Mouse (Mus musculus) midbrain, postnatal 0 days (tissue): Measurements from ENCODE around the gene Ddx5. TPM values are rescaled to one million over a fixed set of nuclear protein-coding genes. Genes with fewer than 3 reads are reported as not detected.
"Not testable (repeated sequence)": the region's sequence is repeated elsewhere in the genome, so short reads cannot be mapped to it uniquely, and the experiment has no call there.

Experiments
- ATAC-seq: fragments of 200-750 bp; cut with Nextera tagmentation; 2 replicates; pipeline ENCODE4 v1.8.0; 2017; ENCODE audit warnings: moderate number of reproducible peaks, mild to moderate bottlenecking, moderate TSS enrichment, moderate library complexity; ENCODE audit not compliant: low FRiP score
- DNase-seq: peaks from one replicate; pipeline ENCODE4 v3.0.0-alpha.2; 2015; ENCODE audit warnings: low spot score
- H3K27ac ChIP-seq: fragments of 300-500 bp; sonication (generic); 2 replicates; pipeline ENCODE4 v1.5.1; 2014; ENCODE audit warnings: low read depth, mild to moderate bottlenecking, low read length, mixed read lengths
- H3K27me3 ChIP-seq: fragments of 300-500 bp; sonication (generic); 2 replicates; pipeline ENCODE4 v1.6.1; 2014; ENCODE audit warnings: low read length, control low read depth, mixed read lengths; ENCODE audit not compliant: insufficient read depth
- H3K36me3 ChIP-seq: fragments of 300-500 bp; sonication (generic); 2 replicates; pipeline ENCODE4 v1.6.1; 2014; ENCODE audit warnings: low read length, control low read depth, mixed read lengths; ENCODE audit not compliant: insufficient read depth
- H3K4me1 ChIP-seq: fragments of 300-500 bp; sonication (generic); 2 replicates; pipeline ENCODE4 v1.6.1; 2014; ENCODE audit warnings: mild to moderate bottlenecking, control low read depth, antibody characterized with exemption, low read length, mixed read lengths; ENCODE audit not compliant: insufficient read depth
- H3K4me2 ChIP-seq: fragments of 300-500 bp; sonication (generic); 2 replicates; pipeline ENCODE4 v1.6.1; 2014; ENCODE audit warnings: low read depth, mild to moderate bottlenecking, low read length, mixed read lengths; ENCODE audit not compliant: poor library complexity, severe bottlenecking
- H3K4me3 ChIP-seq: fragments of 300-500 bp; sonication (generic); 2 replicates; pipeline ENCODE4 v1.5.1; 2014; ENCODE audit warnings: low read depth, mild to moderate bottlenecking, low read length, moderate library complexity
- H3K9ac ChIP-seq: fragments of 300-500 bp; sonication (generic); replicated peaks from 2 replicates; pipeline ENCODE4 v1.6.1; 2014; ENCODE audit warnings: mild to moderate bottlenecking, low read length, moderate library complexity, mixed read lengths; ENCODE audit not compliant: poor library complexity, severe bottlenecking
- H3K9me3 ChIP-seq: fragments of 300-500 bp; sonication (generic); 2 replicates; pipeline ENCODE4 v1.6.1; 2016; ENCODE audit warnings: low read length, control low read depth
- CTCF ChIP-seq: IDR thresholded peaks from 2 replicates; pipeline ENCODE4 v1.5.1; 2016; ENCODE audit warnings: antibody characterized with exemption, mild to moderate bottlenecking
- WGBS: fragments of 180-500 bp; shearing (Covaris S2); extraction: QIAGEN DNeasy Blood & Tissue Kit; methylation state at CpG from one replicate; pipeline ENCODE4 v1.1.7; 2014; 5-methylcytosine and 5-hydroxymethylcytosine counted together
- polyA plus RNA-seq: library from polyadenylated mRNA; unstranded; fragments of >200 nt; fragmentation: Nextera tagmentation; extraction: Ambion mirVana; gene quantifications from 2 replicates; pipeline ENCODE4 v1.2.1, GENCODE M21; 2015
- total RNA-seq: library from RNA; depleted of rRNA; stranded (reverse); fragments of >200 nt; gene quantifications from 2 replicates; pipeline ENCODE4 v1.2.3, GENCODE M21; 2014

Ddx5 gene
- total and polyA plus RNA-seq, 2 experiments from 2014 or later = 301 to 408 TPM

GRCm38 (mm10) chr11:106742388-106742841, 46.6 kb downstream of the Ddx5 start:
- Histone ChIP-seq H3K36me3 (no peaks in the 10 kb centered on the region), H3K4me3 (no peak overlapping the region), H3K27ac (no peak overlapping the region), H3K4me1 (peaks cover 3% of the 10 kb centered on the region; the same call in 1 of the 2 replicates), H3K27me3 (no peaks in the 10 kb centered on the region), H3K9me3 (no peaks in the 10 kb centered on the region), H3K4me2 (no peak overlapping the region), H3K9ac (no peak overlapping the region)
- DNase-seq (peak; percentile 71), ATAC-seq (no peak)
- TF ChIP-seq CTCF = peak; percentile 82
- 39% methylated on average over 6 of the region's 6 CpGs for WGBS

DNA sequence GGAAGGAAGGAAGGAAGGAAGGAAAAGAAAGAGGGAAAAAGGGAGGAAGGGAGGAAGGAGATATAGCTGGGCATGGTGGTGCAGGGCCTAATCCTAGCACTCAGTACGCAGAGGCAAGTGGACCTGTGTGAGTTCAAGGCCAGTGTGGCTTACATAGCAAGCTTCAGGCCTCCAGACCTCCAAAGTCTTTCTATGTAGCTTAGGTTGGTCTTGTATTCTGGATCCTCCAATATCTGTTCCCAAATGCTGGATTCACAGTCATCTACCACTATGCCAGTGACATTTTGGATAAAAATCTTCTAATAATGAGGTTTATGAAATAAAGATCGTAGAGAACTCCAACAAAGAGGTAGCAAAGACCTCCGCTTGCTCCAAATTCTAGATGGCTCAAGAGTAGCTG, 47.2 kb downstream of the Ddx5 start:
- Histone ChIP-seq H3K4me2 (no peak overlapping the region), H3K4me3 (no peak overlapping the region), H3K36me3 (no peaks in the 10 kb centered on the region), H3K27ac (no peak overlapping the region), H3K9me3 (no peaks in the 10 kb centered on the region), H3K4me1 (peaks cover 8% of the 10 kb centered on the region; the same call in 1 of the 2 replicates), H3K9ac (no peak overlapping the region), H3K27me3 (no peaks in the 10 kb centered on the region)
- DNase-seq = no peak
- WGBS = 95% methylated on average over 3 of the region's 3 CpGs
- no peak for ATAC-seq
- TF ChIP-seq CTCF = no peak

DNA sequence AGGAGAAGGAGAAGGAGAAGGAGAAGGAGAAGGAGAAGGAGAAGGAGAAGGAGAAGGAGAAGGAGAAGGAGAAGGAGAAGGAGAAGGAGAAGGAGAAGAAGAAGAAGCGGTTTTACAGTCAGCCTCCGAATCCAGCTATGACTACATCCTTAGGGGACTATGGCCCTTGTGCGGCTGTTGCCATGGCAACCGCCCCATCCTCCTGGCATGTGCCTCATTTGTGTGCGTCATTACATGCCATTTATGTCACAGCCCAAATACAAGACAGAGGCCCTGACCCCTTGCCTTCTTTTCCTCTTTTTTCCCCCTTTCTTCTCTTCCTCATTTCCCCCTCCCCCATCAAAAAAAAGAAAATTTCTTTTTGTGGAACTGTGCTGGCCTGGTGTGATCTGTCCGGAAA, 47.8 kb downstream of the Ddx5 start:
- no peaks in the 10 kb centered on the region for H3K27me3 ChIP-seq
- no peaks in the 10 kb centered on the region for H3K9me3 ChIP-seq
- no peak overlapping the region for H3K4me3 ChIP-seq
- DNase-seq (peak; percentile 65), ATAC-seq (no peak)
- H3K36me3 ChIP-seq = no peaks in the 10 kb centered on the region
- H3K4me1 ChIP-seq = peaks cover 12% of the 10 kb centered on the region
- 20% methylated on average over 6 of the region's 6 CpGs for WGBS
- no peak overlapping the region for H3K9ac ChIP-seq
- H3K27ac ChIP-seq = no peak overlapping the region
- TF ChIP-seq CTCF = no peak
- H3K4me2 ChIP-seq = no peak overlapping the region

DNA sequence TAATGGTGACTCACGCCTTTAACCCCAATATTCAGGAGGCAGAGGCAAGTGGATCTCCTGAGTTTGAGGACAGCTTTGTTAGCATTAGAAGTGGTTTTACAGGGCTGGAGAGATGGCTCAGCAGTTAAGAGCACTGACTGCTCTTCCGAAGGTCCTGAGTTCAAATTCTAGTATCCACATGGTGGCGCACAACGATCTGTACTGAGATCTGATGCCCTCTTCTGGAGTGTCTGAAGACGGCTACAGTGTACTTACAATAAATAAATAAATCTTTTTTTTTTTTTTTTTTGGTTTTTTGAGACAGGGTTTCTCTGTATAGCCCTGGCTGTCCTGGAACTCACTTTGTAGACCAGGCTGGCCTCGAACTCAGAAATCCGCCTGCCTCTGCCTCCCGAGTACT, 48.3 kb downstream of the Ddx5 start:
- not testable (repeated sequence) for ATAC-seq, DNase-seq
- 0 out of 2 replicates have a peak, but pooled peaks have one; percentile 24 for TF ChIP-seq CTCF

GRCm38 (mm10) chr11:106739116-106739515, 49.9 kb downstream of the Ddx5 start:
- Histone ChIP-seq H3K27ac (no peak overlapping the region), H3K9me3 (no peaks in the 10 kb centered on the region), H3K27me3 (no peaks in the 10 kb centered on the region), H3K36me3 (no peaks in the 10 kb centered on the region), H3K4me1 (peaks cover 13% of the 10 kb centered on the region), H3K4me3 (no peak overlapping the region), H3K4me2 (no peak overlapping the region), H3K9ac (no peak overlapping the region)
- WGBS = 96% methylated on average over 2 of the region's 2 CpGs
- TF ChIP-seq CTCF = no peak
- DNase-seq = no peak
- no peak for ATAC-seq

More for the DNA sequence above, 48.3 kb downstream of the Ddx5 start:
- H3K36me3 ChIP-seq, H3K9me3 ChIP-seq, H3K27ac ChIP-seq, H3K4me3 ChIP-seq, H3K9ac ChIP-seq, H3K4me2 ChIP-seq, H3K27me3 ChIP-seq: not testable (repeated sequence)
- H3K4me1 ChIP-seq = peaks cover 13% of the 10 kb centered on the region
- WGBS = 91% methylated on average over 5 of the region's 8 CpGs

- Histone ChIP-seq H3K27me3 (no peaks in the 10 kb centered on the region), H3K4me3 (no peak overlapping the region), H3K27ac (peak overlapping the region; percentile 88), H3K4me1 (peaks cover 13% of the 10 kb centered on the region), H3K36me3 (no peaks in the 10 kb centered on the region), H3K9ac (peak overlapping the region; percentile 42; the same call in 1 of the 2 replicates), H3K9me3 (no peaks in the 10 kb centered on the region), H3K4me2 (no peak overlapping the region)
- peak; percentile 47; the same call in 1 of the 2 replicates for ATAC-seq
- TF ChIP-seq CTCF = no peak
- 3% methylated on average over 12 of the region's 12 CpGs for WGBS
- DNase-seq = peak; percentile 65
Observed at GRCm38 (mm10) chr11:106737178-106737621, 51.8 kb downstream of the Ddx5 start.
